In the genomic region with DNA sequence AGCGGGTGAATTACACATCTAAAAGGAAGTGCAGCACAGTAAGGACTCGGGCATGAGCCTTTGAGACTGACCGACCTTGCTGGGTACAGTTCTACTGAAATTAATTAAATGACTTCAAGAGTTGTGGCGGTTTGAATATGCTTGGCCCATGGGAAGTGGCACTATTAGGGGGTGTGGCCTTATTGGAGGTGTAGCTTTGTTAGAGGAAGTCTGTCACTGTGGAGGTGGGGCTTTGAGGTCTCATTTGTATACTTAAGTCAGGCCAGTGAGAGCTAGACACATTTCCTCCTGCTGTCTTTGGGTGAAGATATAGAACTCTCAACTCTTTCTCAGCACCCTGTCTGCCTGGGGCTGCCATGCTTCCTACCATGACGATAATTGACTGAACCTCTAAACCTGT, we compare ENCODE assay signal across 18 mouse cellular contexts. TPM values are rescaled to one million over a fixed set of nuclear protein-coding genes. Genes with fewer than 3 reads are reported as not detected.
A peak's percentile ranks its signal among the peaks of the same experiment; 100 is the strongest.
DNase-seq lines count a peak whose midpoint lies in the region; ATAC-seq and TF ChIP-seq lines count a peak whose summit lies in the region.
"Had no signal": no experiment of that assay in that cellular context is flagged by ENCODE, and none has a peak within 500 bp of the region (broad histone marks: within the 10 kb centered on the region; RNA-seq: fewer than 3 reads in every experiment).

No protein-coding gene starts in this region.

- H3K9me3 ChIP-seq in heart, embryonic 14.5 days (ENCODE audit: control insufficient read depth, low read length), result no peaks in the 10 kb centered on the region
- H3K9me3 ChIP-seq in E14TG2a.4 (ENCODE audit: low read length), result peaks cover 8% of the 10 kb centered on the region
- H3K9me3 ChIP-seq in liver, embryonic 12.5 days (replicated peaks), result 0 out of 2 replicates have a peak, but pooled peaks cover 4% of the 10 kb centered on the region
- H3K9me3 ChIP-seq: embryonic facial prominence, embryonic 13.5 days; forebrain, embryonic 10.5 days had no signal

- DNase-seq in heart, postnatal 14 days, result no peak
- peak; percentile 5 for DNase-seq in NIH3T3 (ENCODE audit: low read depth)
- no peak for DNase-seq in cerebellum, adult 9-10 months
- no peak for DNase-seq in cerebellum, adult 11-12 months
- DNase-seq in urinary bladder, postnatal 14 days (ENCODE audit: low spot score), result no peak
- DNase-seq: cerebellum, postnatal 36 days; lung, postnatal 4 days; midbrain, embryonic 14.5 days; spleen, adult 18-20 months; thymus, postnatal 25 days had no signal

- H3K27me3 ChIP-seq in heart, embryonic 14.5 days (ENCODE audit: control insufficient read depth, insufficient read depth, low read length), result no peaks in the 10 kb centered on the region
- no peaks in the 10 kb centered on the region for H3K27me3 ChIP-seq in E14TG2a.4 (ENCODE audit: insufficient read depth, low read length)
- H3K27me3 ChIP-seq in liver, embryonic 12.5 days (replicated peaks), result no peaks in the 10 kb centered on the region
- H3K27me3 ChIP-seq: embryonic facial prominence, embryonic 13.5 days had no signal

- WGBS in heart, embryonic 14.5 days, result 93% methylated on average over 5 of the region's 5 CpGs
- 81% methylated on average over 5 of the region's 5 CpGs for WGBS in liver, embryonic 12.5 days (ENCODE audit: insufficient replicate concordance)

- intact Hi-C loops in heart, postnatal 14 days (cut with DNase I), result no loop called here

- peaks cover 6 to 20% of the 10 kb centered on the region in 2 experiments; a peak in 3 of 4 replicates for H3K4me1 ChIP-seq in heart, embryonic 14.5 days (ENCODE audit: control insufficient read depth in 2 of 2, insufficient read depth in 2 of 2, low read length in 2 of 2)
- H3K4me1 ChIP-seq in E14TG2a.4 (replicated peaks; ENCODE audit: low read depth, low read length), result peaks cover 41% of the 10 kb centered on the region
- H3K4me1 ChIP-seq in liver, embryonic 12.5 days, result peaks cover 9% of the 10 kb centered on the region
- H3K4me1 ChIP-seq: embryonic facial prominence, embryonic 13.5 days had no signal

- no peak overlapping the region for H3K4me2 ChIP-seq in heart, embryonic 14.5 days (ENCODE audit: low read length)
- H3K4me2 ChIP-seq in liver, embryonic 12.5 days, result no peak overlapping the region
- H3K4me2 ChIP-seq: embryonic facial prominence, embryonic 13.5 days; hindbrain, embryonic 14.5 days had no signal

- no peak for ATAC-seq in heart, embryonic 14.5 days (ENCODE audit: insufficient number of reproducible peaks, insufficient read depth, low FRiP score, low read depth)
- ATAC-seq in liver, embryonic 12.5 days, result no peak

- no peak overlapping the region for H3K4me3 ChIP-seq in heart, embryonic 14.5 days (ENCODE audit: control insufficient read depth in 1 of 2, insufficient read depth in 1 of 2, low read depth in 1 of 2, low read length in 2 of 2)
- peak overlapping the region; percentile 18 for H3K4me3 ChIP-seq in E14TG2a.4 (replicated peaks; ENCODE audit: low read length)
- no peak overlapping the region for H3K4me3 ChIP-seq in liver, embryonic 12.5 days
- H3K4me3 ChIP-seq: embryonic facial prominence, embryonic 13.5 days; forebrain, embryonic 10.5 days; left cerebral cortex, adult 2 months had no signal

- H3K27ac ChIP-seq in heart, embryonic 14.5 days (replicated peaks in 1 of 2; ENCODE audit: control insufficient read depth in 1 of 2, insufficient read depth in 1 of 2, low read depth in 2 of 2, low read length in 2 of 2), result peak overlapping the region; percentile 83 to 94
- H3K27ac ChIP-seq in liver, embryonic 12.5 days, result peak overlapping the region; percentile 56; the same call in 1 of the 2 replicates
- H3K27ac ChIP-seq: embryonic facial prominence, embryonic 13.5 days; hindbrain, embryonic 14.5 days; left cerebral cortex, adult 2 months had no signal

- TF ChIP-seq CTCF in E14TG2a.4 (conservative IDR thresholded peaks at IDR 0.05; ENCODE audit: low read length), result no peak

- no peak overlapping the region for H3K9ac ChIP-seq in heart, embryonic 14.5 days (ENCODE audit: low read length)
- H3K9ac ChIP-seq in liver, embryonic 12.5 days, result no peak overlapping the region
- H3K9ac ChIP-seq: embryonic facial prominence, embryonic 13.5 days; hindbrain, embryonic 14.5 days had no signal

- H3K36me3 ChIP-seq in heart, embryonic 14.5 days (ENCODE audit: control insufficient read depth, insufficient read depth, low read length), result peaks cover 84% of the 10 kb centered on the region
- peaks cover 86% of the 10 kb centered on the region for H3K36me3 ChIP-seq in E14TG2a.4 (ENCODE audit: insufficient read depth, low read length)
- H3K36me3 ChIP-seq in liver, embryonic 12.5 days, result peaks cover 92% of the 10 kb centered on the region

RNA-seq across cellular contexts. Expression of a gene that starts 30.2 kb away (rescaled TPM):
- polyA plus RNA-seq in heart, embryonic 14.5 days (2014; fragmentation: Nextera tagmentation; extraction: Ambion mirVana), result 23.5 and 27.0 TPM in 2 replicates
- 1 to 10 TPM; 3.1 to 3.3 TPM for total RNA-seq in heart, postnatal 14 days (2021)
- 46.3 and 47.9 TPM in 2 replicates for polyA plus RNA-seq in liver, embryonic 12.5 days (2016; fragmentation: Nextera tagmentation; extraction: Ambion mirVana)

RNA-seq across cellular contexts. Expression of a gene that starts 35.6 kb away (rescaled TPM):
- 31.3 and 32.1 TPM in 2 replicates for polyA plus RNA-seq in heart, embryonic 14.5 days (2014; fragmentation: Nextera tagmentation; extraction: Ambion mirVana)
- total RNA-seq in heart, postnatal 14 days (2021), result 10 to 100 TPM; 10.0 to 12.5 TPM
- 11.9 and 13.3 TPM in 2 replicates for polyA plus RNA-seq in liver, embryonic 12.5 days (2016; fragmentation: Nextera tagmentation; extraction: Ambion mirVana)

RNA-seq across cellular contexts. Expression of a gene that starts 35.9 kb away (rescaled TPM):
- 8.5 and 8.9 TPM in 2 replicates for polyA plus RNA-seq in heart, embryonic 14.5 days (2014; fragmentation: Nextera tagmentation; extraction: Ambion mirVana)
- total RNA-seq in heart, postnatal 14 days (2021), result 1 to 10 TPM; 8.2 to 9.7 TPM
- polyA plus RNA-seq in liver, embryonic 12.5 days (2016; fragmentation: Nextera tagmentation; extraction: Ambion mirVana), result 6.6 and 7.1 TPM in 2 replicates

RNA-seq across cellular contexts. Expression of a gene that starts 47.2 kb away (rescaled TPM):
- polyA plus RNA-seq in heart, embryonic 14.5 days (2014; fragmentation: Nextera tagmentation; extraction: Ambion mirVana), result 0.11 and 0.16 TPM in 2 replicates
- under 1 TPM in 1 of 2 experiments, not detected in 1; 0.07 TPM for total RNA-seq in heart, postnatal 14 days (2021)
- polyA plus RNA-seq in liver, embryonic 12.5 days (2016; fragmentation: Nextera tagmentation; extraction: Ambion mirVana), result not detected in 2 replicates
- polyA plus RNA-seq: embryonic facial prominence, embryonic 13.5 days; liver, embryonic 16.5 days had no signal

RNA-seq across cellular contexts. Expression of a gene that starts 47.3 kb away (rescaled TPM):
- 275 and 276 TPM in 2 replicates for polyA plus RNA-seq in heart, embryonic 14.5 days (2014; fragmentation: Nextera tagmentation; extraction: Ambion mirVana)
- 10 to 100 TPM; 42.8 to 51.6 TPM for total RNA-seq in heart, postnatal 14 days (2021)
- polyA plus RNA-seq in liver, embryonic 12.5 days (2016; fragmentation: Nextera tagmentation; extraction: Ambion mirVana), result 389 and 394 TPM in 2 replicates
